In the genomic region with DNA sequence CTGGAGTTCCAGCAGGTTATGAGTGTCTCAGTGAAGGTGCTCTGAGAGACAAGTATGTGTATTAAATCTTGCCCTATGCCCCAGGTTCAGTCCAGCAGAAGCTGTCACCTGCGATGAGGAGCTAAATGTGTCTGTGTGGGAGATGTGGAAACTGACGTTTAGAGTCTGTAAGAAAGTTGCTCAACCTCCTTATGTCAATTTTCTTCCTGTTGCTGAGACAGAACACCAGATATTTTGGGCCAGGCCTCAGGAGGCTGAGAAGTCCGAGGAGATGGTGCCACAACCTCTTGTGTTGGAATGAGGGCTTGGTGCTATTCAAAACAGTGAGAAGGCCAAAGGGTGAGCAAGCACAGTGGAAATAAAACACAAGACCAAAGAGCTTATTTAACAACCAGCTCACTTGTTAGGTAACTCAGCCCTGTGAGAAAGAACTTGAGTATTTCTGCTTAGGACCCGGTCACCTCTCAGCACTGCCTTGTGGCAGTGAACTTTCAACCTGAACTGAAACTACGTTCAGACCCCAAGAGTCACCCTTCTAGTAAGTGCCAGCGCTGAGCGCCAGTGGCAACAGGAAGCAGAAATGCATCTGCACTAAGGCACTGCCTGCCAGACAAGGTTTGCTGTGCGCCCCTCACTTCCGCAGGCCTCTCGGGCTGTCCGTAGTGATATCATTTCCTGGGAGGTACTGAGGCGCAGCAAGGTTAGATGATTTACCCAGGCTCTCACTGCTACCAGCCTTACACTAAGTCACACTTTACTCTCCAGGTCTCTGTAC, we compare ENCODE assay signal across 8 mouse cellular contexts. TPM values are rescaled to one million over a fixed set of nuclear protein-coding genes. Genes with fewer than 3 reads are reported as not detected.
DNase-seq lines count a peak whose midpoint lies in the region; ATAC-seq and TF ChIP-seq lines count a peak whose summit lies in the region.
"Had no signal": no experiment of that assay in that cellular context is flagged by ENCODE, and none has a peak within 500 bp of the region (broad histone marks: within the 10 kb centered on the region; RNA-seq: fewer than 3 reads in every experiment).

No protein-coding gene starts in this region.

- no peak for TF ChIP-seq EP300 in liver, postnatal 0 days (IDR thresholded peaks at IDR 0.05; ENCODE audit: low read depth)

- H3K9ac ChIP-seq in liver, postnatal 0 days (replicated peaks) = no peak overlapping the region
- H3K9ac ChIP-seq in forebrain, embryonic 12.5 days = no peak overlapping the region

- no peak for TF ChIP-seq CTCF in E14TG2a.4 (conservative IDR thresholded peaks at IDR 0.05; ENCODE audit: low read length)
- no peak for TF ChIP-seq CTCF in liver, postnatal 0 days (IDR thresholded peaks at IDR 0.05; ENCODE audit: low read depth)

- 0 out of 2 replicates have a peak overlapping the region, but pooled peaks have one; percentile 13 for H3K4me2 ChIP-seq in liver, postnatal 0 days (ENCODE audit: low read depth, low read length)
- H3K4me2 ChIP-seq in forebrain, embryonic 12.5 days = no peak overlapping the region

- no peaks in the 10 kb centered on the region for H3K27me3 ChIP-seq in E14TG2a.4 (ENCODE audit: insufficient read depth, low read length)
- no peaks in the 10 kb centered on the region for H3K27me3 ChIP-seq in liver, postnatal 0 days (ENCODE audit: insufficient read depth, low read length)
- no peaks in the 10 kb centered on the region for H3K27me3 ChIP-seq in forebrain, embryonic 12.5 days

- peak; percentile 77 for DNase-seq in CD4-positive helper T cell, adult 2 months (ENCODE audit: low read depth, low spot score)
- peak; percentile 64 for DNase-seq in liver, postnatal 0 days
- peak; percentile 32 to 43 for DNase-seq in spleen, adult 18-20 months
- DNase-seq in urinary bladder, postnatal 4 days (ENCODE audit: low spot score in 2 of 2) = no peak
- DNase-seq: gastrocnemius, postnatal 14 days had no signal

- H3K9me3 ChIP-seq in E14TG2a.4 (ENCODE audit: low read length) = no peaks in the 10 kb centered on the region
- H3K9me3 ChIP-seq in liver, postnatal 0 days (ENCODE audit: low read length) = no peaks in the 10 kb centered on the region
- no peaks in the 10 kb centered on the region for H3K9me3 ChIP-seq in forebrain, embryonic 12.5 days

- H3K4me3 ChIP-seq in E14TG2a.4 (replicated peaks; ENCODE audit: low read length) = peak overlapping the region; percentile 23; the same call in 1 of the 2 replicates
- H3K4me3 ChIP-seq in liver, postnatal 0 days (ENCODE audit: low read depth, low read length) = no peak overlapping the region
- no peak overlapping the region for H3K4me3 ChIP-seq in forebrain, embryonic 12.5 days (replicated peaks)

- peaks cover 59% of the 10 kb centered on the region for H3K4me1 ChIP-seq in E14TG2a.4 (replicated peaks; ENCODE audit: low read depth, low read length)
- no peaks in the 10 kb centered on the region for H3K4me1 ChIP-seq in liver, postnatal 0 days (ENCODE audit: insufficient read depth)
- peaks cover 4% of the 10 kb centered on the region; the same call in 1 of the 2 replicates for H3K4me1 ChIP-seq in forebrain, embryonic 12.5 days

- H3K27ac ChIP-seq in liver, postnatal 0 days (ENCODE audit: low read depth) = peak overlapping the region; percentile 74
- no peak overlapping the region for H3K27ac ChIP-seq in forebrain, embryonic 12.5 days

- WGBS in liver, postnatal 0 days (ENCODE audit: insufficient replicate concordance) = 33% methylated on average over 12 of the region's 12 CpGs
- WGBS in forebrain, embryonic 12.5 days = 88% methylated on average over 12 of the region's 12 CpGs

- peak; percentile 84 for ATAC-seq in liver, postnatal 0 days
- ATAC-seq in frontal cortex, adult (ENCODE audit: low TSS enrichment) = no peak
- ATAC-seq in forebrain, embryonic 12.5 days (ENCODE audit: low FRiP score) = no peak

- H3K36me3 ChIP-seq in E14TG2a.4 (ENCODE audit: insufficient read depth, low read length) = peaks cover 32% of the 10 kb centered on the region
- 0 out of 2 replicates have a peak, but pooled peaks cover 8% of the 10 kb centered on the region for H3K36me3 ChIP-seq in liver, postnatal 0 days (replicated peaks; ENCODE audit: insufficient read depth, low read length)
- no peaks in the 10 kb centered on the region for H3K36me3 ChIP-seq in forebrain, embryonic 12.5 days (replicated peaks)

RNA-seq across cellular contexts. Expression of a gene that starts 17.3 kb away (rescaled TPM):
- 9.9 and 10.2 TPM in 2 replicates for polyA plus RNA-seq in liver, postnatal 0 days (2015; fragmentation: Nextera tagmentation; extraction: Ambion mirVana)
- polyA plus RNA-seq in forebrain, embryonic 12.5 days (2016; fragmentation: Nextera tagmentation; extraction: Ambion mirVana) = 10.3 and 11.1 TPM in 2 replicates

RNA-seq across cellular contexts. Expression of a gene that starts 56.9 kb away (rescaled TPM):
- polyA plus RNA-seq in liver, postnatal 0 days (2015; fragmentation: Nextera tagmentation; extraction: Ambion mirVana) = not detected in 2 replicates
- 0.51 and 0.78 TPM in 2 replicates for polyA plus RNA-seq in forebrain, embryonic 12.5 days (2016; fragmentation: Nextera tagmentation; extraction: Ambion mirVana)

Comparison
In these comparisons a context has a peak if more than half of its experiments do, and no peak if none do; other contexts are left out.
1. DNase-seq: peak in CD4-positive helper T cell, adult 2 months (single experiment), liver, postnatal 0 days (single experiment) and spleen, adult 18-20 months (2 of 2); none in urinary bladder, postnatal 4 days (0 of 2).